Mouse (Mus musculus) left cerebral cortex, postnatal 36 days (tissue): ENCODE results near the gene Lcn2. TPM values are rescaled to one million over a fixed set of nuclear protein-coding genes. Genes with fewer than 3 reads are reported as not detected.
A peak's percentile ranks its signal among the peaks of the same experiment; 100 is the strongest.

ENCODE experiments used
- DNase-seq, 2 experiments: peaks; one replicate each; pipeline ENCODE4 v3.0.0; 2021 to 2022; ENCODE audit warnings: low spot score in 2 of 2, mixed read lengths in 1 of 2
- intact Hi-C: fragments of 180-260 bp; cut with DNase I; formaldehyde crosslinking; loops from one replicate; pipeline ENCODE4 v1.15.1; 2025
- total RNA-seq, 2 experiments: library from RNA; stranded (reverse); gene quantifications; 2 replicates each; pipeline ENCODE4 v1.2.3; 2021

The Lcn2 gene
- 1 to 10 TPM in 1 of 2 experiments, under 1 TPM in 1; 0.91 to 1.8 TPM for total RNA-seq

DNA sequence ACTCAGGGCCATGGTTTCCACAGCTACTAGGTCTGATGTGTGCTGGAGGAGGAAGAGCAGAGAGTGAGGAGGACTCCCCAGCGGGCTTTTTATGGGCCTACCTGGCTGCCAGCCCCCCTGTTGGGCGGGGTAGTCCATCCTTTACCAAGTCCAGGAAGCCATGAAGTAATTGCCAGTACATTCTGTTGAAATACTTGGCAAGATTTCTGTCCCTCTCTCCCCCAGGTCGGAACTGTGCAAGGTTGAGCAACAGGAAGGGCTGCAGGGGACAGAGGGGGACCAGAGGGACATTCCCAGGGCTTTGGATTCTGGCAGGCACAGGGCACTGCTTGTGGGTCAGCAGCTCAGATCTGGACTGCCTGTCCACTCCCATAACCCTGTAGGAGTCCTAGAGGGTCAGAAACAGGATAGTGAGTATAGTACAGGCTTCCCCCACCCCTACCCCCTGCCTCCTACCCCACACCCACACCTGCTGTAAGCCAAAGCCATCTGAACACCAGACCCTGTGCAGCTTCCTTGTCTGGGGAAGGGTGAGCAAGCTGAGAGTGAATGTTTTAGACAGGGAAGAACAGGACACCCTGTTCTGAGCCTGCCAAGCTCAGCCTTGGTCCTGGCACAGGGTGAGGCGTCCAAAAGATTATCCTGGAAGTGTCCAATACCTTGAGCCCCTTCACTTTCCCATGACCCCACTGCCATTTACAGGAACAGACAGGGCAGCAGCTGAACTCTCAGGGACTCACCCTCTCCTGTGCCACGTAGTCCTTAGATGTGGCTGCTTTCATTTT, at the start of gene Lcn2:
Gene Lcn2, minus strand, starts transcription at position 547 of the 785 bp plus-strand sequence.
- intact Hi-C loops: no loop called here

DNA sequence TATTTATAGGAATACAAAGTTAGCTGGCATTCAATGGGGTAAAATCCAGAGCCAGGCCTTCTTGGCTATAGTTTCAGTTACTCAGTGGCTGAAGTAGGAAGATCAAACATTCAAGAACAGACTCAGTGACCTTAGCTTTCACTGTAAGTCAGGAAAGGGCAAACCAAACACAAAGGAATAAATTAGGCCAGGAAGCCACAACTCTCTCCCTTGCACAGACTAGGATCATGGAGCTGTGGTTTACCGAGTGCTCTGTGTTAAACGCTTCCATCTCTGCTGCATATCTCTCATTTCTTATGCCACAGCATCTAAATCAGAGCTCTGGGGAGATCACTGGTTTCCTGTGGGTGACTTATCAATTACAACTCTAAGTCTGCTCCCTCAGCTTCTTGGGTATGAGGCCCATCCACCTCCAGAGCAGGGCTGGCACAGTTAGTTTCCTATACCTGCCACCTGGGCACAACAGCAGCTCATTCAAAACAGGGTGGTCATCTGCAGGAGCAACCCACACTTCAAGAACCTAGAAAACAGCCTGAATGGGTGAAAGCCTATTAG, 49.6 kb upstream of the Lcn2 start:
- intact Hi-C loops: no loop called here

More for the DNA sequence above, at the start of gene Lcn2:
- no peak for DNase-seq

DNA sequence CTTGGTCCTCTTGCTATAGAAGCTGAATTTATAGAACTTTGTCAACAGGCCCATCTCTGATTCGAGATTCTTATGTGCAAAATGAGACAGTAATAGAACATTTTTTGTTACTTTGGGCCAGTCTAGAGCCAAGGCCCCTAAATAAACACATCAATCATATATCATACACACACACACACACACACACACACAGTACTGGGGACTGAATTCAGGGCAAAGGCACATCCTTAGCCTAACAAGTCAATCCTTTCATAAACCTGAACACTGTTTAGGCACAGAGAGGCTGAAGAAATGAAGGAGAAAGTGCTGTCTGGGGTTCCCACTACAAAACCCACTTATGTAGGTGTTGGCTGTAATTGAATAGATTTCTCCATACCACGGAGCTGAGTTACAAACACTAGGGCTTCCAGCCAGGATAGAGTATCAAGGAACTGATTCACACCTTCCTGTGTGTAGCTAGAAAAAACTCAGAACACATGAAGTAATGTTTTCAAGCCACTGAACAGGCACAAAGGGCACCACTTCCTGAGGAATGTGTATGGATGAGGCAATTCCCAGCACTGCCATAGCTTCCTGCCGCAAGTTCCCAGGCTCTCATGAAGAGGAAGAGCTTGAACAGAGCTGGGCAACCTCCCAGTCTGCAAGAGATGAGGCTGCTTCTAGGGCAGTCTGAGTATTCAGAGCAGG, 48.8 kb upstream of the Lcn2 start:
- DNase-seq: no peak
- intact Hi-C loops: no loop called here

More for the DNA sequence above, 49.6 kb upstream of the Lcn2 start:
- no peak for DNase-seq

DNA sequence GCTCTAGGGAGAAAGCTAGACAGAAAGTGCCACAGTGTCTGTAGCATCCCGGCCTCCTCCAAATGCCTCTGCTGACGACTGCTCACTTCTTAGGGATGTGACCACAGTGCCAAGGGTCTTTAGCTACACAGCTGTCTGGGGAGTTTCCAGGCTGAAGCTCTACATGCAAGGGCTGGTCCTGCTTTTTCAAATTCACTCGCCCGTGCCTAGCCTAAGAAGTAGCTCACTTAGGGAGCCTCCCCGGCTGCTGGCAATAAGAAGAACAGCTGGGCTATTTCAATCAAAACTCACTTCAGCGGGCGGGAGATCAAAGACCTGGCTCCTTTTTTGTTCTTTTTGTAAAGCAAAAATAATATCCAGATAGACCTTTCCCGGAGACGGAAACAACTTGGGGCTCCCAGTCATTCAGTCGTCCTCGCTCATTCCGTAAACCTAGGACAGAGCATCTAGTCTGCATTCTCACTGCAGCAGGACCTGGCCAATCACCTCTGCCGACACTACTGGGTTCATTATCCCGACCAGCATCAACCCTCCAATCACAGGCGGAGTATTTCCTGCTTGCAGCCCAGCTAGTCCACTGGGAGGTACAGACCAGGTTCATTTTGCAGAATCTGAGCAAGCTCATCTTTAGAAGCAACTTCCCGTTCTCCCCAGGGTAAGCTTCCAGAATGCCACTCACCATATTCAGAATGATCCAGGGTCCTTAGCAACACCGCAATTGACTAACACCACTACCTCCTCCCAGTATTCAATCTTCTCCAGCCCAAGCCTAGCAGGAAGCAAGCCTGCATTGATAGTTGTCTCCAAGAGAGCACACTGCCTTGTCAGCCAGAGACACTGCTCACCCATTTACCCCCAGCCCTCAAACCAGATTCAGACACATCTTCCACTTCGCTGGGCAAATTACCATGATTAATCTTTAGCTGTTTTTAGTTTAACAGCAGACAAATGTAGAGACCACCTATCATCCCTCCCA, 42.9 kb upstream of the Lcn2 start:
- DNase-seq: peak; percentile 87
- intact Hi-C loops: no loop called here

DNA sequence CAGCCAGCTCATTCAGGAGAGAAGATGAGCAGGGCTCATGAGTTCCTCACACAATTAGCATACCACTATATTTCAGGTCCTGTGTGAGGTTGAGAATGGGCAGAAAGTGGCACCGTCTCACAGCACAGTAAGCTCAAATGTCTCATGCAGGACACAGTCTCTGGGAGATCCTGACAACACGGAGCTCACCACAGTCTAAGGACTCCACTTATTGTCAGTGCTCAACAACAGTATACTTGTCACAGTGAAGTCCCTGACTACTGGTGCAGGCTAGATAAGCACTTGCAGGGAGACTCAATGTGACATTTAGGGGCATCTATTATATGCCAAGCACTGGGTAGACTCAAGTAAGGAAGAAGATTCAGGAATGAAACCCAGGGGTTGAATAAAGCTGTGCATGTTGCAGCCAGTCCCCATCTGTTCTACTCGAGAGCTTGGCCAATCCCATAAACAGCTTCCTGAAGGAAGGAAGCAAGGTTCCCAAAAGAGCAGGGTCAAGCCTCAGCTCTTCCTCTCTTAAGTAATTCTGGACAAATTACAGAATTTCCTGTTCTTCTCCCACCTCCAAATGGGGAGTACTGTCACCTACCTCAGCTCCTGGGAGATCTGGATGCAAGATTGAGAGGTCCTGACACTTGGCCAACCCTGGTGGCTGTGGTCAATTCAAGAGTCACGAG, 41.3 kb upstream of the Lcn2 start:
- intact Hi-C loops: loop anchor here (2.0 kb wide), 1 partner anchor 21 kb away; the partner anchor contains the start of genes Naif1 and Slc25a25
- DNase-seq: no peak

DNA sequence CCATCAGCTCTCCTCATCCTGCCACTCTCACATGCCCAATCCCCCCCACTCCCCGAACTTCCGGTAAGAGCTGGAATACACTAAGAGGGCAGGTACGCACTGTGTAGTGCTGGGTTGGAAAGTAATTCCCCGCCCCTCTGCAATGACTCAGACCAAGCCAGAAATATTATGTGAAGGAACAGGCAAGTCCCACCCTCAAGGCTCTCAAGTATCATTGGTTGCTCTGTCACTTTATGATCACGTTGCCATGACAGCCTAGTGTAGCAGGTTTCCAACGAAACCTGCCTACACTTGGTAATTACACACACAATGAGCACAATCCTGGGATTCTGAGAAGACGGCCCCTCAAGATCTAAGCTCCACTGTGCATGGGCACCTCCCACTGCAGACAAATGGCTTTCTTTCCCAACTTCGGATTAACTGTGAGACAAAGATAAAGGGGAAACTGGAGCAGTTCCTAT, 40.2 kb upstream of the Lcn2 start:
- peak; percentile 54 to 69 for DNase-seq
- intact Hi-C loops: loop anchor here (2.0 kb wide), 1 partner anchor 23 kb away; the partner anchor contains the start of genes Naif1 and Slc25a25

DNA sequence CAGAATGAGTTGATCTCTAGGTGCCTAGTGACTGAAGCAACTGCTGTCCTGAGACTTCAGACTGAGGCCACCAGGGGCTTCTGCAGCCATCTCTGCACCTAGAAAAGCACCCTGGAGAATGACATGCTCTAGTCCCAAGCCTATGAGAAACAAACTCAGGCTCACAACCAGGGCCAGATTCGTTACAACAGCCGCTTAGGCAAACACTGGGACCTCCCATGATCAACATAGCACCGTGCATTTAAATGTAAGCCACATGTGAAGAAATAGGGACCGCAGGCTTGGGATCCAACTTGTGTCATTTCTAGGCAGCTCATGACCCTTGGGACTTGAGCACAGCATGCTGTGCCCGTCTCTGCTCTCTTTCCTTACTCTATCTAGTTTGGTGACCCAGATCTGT, 39.7 kb upstream of the Lcn2 start:
- no peak for DNase-seq
- intact Hi-C loops: loop anchor here (2.0 kb wide), 1 partner anchor 23 kb away; the partner anchor contains the start of genes Naif1 and Slc25a25

DNA sequence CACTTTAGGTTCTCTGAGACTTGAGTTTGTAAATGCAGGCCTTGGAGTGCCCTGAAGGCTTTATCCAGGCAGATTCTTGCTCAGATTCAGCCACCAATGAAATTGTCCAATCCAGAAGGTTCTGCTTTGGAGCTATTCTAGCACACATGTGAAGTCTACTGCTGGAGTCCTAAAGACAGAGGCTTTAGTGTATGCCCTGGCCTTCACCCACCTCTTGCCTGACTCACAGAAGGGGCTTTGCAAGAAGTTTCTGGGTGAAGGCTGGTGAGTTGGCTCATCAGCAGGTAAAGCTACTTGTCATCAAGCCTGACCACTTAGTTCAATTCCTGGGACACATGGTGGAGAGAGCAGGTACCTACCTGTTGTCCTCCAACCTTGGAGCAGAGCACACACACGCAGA, 38.1 kb upstream of the Lcn2 start:
- no peak for DNase-seq
- intact Hi-C loops: no loop called here

DNA sequence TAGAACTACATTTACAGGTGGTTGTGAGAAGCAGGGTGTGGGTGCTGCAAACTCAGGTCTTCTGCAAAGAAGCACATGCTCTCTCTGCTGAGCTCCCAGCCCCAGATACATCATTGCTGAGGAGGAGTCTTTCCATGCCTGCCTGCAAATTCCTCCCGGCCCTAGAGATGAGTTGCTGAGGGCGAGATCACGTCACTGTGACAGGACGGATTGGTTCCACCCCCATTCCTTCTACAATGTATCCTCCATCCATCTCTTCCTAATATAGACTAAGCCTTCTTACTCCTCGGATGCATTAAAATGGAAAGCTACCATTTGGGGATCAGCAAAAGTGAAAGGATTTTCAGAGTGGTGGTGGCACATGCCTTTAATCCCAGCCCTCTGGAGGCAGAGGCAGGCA, 37.5 kb upstream of the Lcn2 start:
- no peak for DNase-seq
- intact Hi-C loops: no loop called here

DNA sequence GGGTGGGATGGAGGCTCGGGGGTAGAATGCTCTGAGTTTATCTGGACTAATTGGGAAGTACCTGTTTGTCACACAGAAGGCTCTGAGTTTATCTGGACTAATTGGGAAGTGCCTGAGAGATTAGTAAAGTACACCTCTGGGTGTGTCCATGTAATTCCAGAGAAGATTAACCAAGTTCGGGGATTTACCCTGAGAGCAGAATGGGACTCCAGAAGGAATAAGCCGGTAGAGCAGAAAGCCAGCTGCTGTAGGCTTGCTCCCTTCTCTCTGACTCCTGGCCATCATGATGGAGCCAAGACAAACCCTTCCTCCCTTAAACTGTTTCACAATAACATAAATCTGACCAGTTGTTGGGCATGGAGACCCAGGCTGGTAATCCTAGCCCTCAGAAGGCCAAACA, 36.7 kb upstream of the Lcn2 start:
- intact Hi-C loops: no loop called here
- DNase-seq: no peak

DNA sequence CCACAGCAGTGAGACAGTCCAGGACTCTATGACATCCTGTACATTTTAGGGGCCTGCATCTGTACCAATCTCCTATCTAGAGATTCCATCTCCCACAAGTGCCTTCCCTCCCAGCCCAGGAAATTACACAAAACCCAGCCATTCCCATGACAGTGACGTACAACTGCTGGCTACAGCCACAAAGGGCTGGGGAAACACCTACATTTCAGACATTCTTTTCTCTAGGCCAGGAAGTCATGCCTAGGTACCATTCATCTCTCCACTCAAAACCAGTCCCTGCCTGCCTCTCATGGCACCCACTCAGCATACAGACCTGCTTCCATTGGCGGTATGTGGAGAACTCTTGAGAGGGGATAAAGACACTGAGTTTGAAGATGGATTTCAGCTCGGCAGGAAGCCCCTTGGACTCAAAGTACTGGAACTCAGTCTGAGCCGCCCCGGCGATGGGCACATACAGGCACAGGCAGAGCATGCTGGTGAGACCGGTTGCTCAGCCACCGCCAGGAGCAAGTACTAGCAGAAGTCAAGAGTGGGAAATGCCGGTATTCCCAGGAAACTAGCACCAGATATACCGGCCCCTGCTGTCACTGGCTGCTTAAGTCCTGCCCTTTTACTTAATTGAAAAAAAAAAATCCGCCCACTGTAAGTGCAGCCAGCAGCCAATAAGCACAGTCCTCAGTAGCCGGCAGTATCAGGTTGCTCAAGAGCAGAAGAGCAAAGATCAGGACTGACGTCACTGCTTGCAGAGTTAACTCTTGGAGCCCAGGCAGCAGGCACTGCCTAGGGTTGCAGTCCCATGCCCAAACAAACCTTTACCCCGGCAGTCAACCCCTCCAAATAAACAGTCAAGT, 35.7 kb upstream of the Lcn2 start:
- intact Hi-C loops: no loop called here
- DNase-seq: no peak

DNA sequence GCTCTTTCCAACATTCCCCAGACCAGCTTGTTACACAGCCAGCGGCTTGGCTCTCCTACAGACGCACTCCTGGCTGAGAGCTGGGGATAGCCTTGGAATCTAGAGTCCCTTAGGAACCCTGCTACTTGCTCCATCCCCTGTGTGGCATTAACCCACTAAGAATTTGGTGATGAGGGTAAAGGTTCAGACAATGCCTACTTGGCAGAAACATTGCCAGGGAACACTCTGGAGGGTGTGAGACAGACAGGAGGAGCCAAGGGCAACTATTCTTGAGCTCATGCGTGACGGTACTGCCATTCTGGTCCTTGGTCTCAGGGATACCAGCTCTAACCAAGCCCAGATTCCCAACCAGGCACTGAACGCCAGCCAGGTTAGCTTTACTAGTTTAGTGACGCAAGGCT, 33.8 kb upstream of the Lcn2 start:
- no peak for DNase-seq
- intact Hi-C loops: no loop called here

DNA sequence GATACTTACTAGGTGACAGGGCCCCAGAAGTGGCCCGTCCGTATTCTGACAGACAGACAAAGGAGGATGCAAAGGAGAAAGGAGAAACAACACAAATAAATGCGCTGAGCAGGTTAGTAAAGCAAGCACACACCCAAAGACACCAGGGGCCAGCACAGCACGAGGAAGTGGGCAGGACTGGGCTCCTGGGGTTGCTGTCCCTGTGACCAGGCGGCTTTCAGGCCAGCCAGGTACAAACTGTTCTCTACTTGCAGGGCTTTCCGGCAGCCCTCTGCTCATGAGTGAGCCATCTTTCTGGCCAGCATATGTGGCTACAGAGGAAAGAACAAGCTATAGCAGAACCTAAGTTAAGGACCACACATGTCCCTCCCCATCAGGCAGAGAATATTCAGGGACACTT, 32.6 kb upstream of the Lcn2 start:
- intact Hi-C loops: no loop called here
- no peak for DNase-seq

DNA sequence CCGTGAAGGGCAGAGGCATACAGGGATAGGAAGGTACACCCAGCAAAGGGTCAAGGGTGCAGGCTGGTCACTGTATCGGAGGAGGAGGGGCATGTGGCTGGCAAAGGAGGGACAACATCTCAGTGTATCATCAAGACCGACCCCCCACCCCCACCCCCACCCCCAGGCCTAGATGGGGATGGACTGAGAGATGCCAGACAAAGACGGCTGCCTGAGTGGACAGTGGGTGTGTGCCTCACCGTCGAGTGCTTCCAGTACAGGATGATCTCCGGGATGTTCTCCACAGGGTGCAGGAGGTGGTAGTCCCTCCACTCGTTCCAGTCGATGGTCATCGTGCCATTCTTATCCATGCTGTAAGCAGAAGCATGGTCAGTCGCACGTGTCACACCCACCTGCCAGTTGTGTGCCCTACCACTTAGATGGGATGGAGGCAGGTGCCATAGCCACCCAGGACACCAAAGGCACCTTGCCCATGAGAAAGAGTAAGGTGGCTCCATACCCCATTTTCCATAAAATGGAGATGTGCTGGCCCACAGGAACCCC, 32.1 kb upstream of the Lcn2 start:
- intact Hi-C loops: no loop called here
- no peak for DNase-seq

DNA sequence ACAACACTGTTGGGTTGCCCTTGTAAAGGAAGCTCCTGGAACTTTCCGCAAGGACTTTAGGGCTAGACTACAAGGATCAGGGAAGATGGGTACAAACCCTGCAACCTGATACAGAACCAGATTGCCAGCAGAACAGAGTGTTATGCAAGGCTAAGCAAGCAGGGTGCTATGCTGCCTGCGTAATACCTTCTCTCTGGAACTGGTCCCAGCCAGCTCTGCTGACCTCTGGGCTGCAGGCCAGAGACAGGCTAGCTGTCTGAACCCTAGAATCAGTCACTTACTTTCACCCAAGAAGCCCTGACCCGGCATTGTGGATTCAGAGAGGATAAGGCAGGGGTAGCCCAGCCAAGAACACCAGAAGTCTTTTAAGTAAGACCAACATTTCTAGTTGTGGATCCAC, 31.3 kb upstream of the Lcn2 start:
- no peak for DNase-seq

DNA sequence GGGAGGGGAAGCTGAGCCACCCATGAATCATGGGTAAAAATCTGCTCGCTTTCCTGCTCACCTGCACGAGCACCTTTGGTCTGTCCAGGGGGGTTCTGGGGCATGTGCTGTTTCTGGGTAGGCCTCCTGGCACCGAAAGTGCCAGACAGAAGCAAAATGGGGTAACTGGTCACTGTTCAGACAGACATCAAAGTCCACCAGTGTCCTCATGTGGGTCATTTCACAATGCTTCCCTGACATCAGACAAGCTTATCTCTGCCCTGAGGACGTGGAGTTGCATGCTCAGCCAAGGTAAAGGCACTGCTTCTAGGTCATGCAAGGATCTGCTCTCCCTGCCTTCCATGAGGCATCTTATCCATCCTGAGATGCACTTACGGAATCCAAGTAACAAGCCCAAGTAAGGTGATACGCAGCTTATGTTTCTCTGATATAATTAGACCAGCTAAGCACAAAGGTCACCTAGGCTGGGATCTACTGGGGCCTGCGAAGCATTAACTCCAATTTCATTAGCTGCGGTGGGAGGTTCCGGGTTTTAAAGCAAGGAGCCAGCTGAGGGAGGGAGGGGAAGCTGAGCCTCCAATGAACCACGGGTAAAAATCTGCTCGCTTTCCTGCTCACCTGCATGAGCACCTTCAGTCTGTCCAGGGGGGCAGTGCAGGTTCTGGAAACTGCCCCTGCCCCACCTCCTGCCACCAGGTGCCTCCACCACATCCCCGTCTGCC, 30.5 kb upstream of the Lcn2 start:
- intact Hi-C loops: no loop called here

More for the DNA sequence above, 31.3 kb upstream of the Lcn2 start:
- intact Hi-C loops: no loop called here

DNA sequence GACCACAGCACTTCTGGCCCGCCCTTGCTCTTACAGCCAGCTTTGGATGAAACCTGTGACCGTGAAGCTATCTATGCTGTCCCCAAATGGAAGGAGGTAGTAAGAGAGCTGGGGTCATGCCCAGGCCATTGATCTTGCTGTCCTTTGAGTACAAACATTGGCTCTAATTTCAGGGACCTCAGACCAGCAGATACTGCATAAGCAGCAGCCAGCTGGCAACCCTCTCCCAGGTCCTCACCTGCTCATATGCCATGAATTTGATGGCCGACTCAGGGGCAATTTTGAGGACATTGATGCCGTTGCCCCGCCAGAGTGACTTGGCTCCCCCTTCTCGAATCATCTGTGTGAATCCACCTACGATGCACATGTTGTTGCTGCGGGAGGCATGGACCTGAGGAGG, 29.4 kb upstream of the Lcn2 start:
- no peak for DNase-seq
- intact Hi-C loops: no loop called here

More for the DNA sequence above, 30.5 kb upstream of the Lcn2 start:
- no peak for DNase-seq
